Mouse (Mus musculus): ENCODE data around the gene Muc13. TPM values are rescaled to one million over a fixed set of nuclear protein-coding genes. Genes with fewer than 3 reads are reported as not detected.

Gene Muc13
- total RNA-seq, 2 experiments from 2014 or later = 0.12 to 0.20 TPM

Other genes starting within 250 kb of the Muc13 start
- 100 to 1,000 TPM; 226 to 240 TPM for gene Heg1, start 109.7 kb upstream of the Muc13 start, total RNA-seq (2021)
- gene Itgb5, start 35.6 kb downstream of the Muc13 start, total RNA-seq (2021) = 10 to 100 TPM; 70.1 to 76.9 TPM
- 10 to 100 TPM; 17.0 to 18.1 TPM for gene Umps, start 173.0 kb downstream of the Muc13 start, total RNA-seq (2021)